Mouse (Mus musculus) thymus, postnatal 36 days (tissue): ENCODE results near the gene Rmnd5b.
"Not testable (repeated sequence)": the region's sequence is repeated elsewhere in the genome, so short reads cannot be mapped to it uniquely, and the experiment has no call there.

Source experiments
- DNase-seq, 2 experiments: peaks; one replicate each; pipeline ENCODE4 v3.0.0; 2022; ENCODE audit warnings: mixed read lengths in 2 of 2

Rmnd5b gene

GRCm38 (mm10) chr11:51649111-51649888 lies 13.6 kb upstream of the Rmnd5b start:
- DNase-seq, result no peak

- no peak for DNase-seq
These were observed 12.9 kb upstream of the Rmnd5b start for GRCm38 (mm10) chr11:51648566-51648965.

GRCm38 (mm10) chr11:51646751-51647667 lies 11.3 kb upstream of the Rmnd5b start:
- DNase-seq, result peak; percentile 24 to 59

- DNase-seq, result no peak
These were observed 10.5 kb upstream of the Rmnd5b start for GRCm38 (mm10) chr11:51646245-51646644.

- no peak for DNase-seq
These were observed 9.6 kb upstream of the Rmnd5b start for GRCm38 (mm10) chr11:51645293-51645692.

GRCm38 (mm10) chr11:51644217-51644616 lies 8.5 kb upstream of the Rmnd5b start:
- DNase-seq, result peak; percentile 78 to 90

GRCm38 (mm10) chr11:51643761-51644160 lies 8.1 kb upstream of the Rmnd5b start:
- peak; percentile 77 to 82 for DNase-seq

GRCm38 (mm10) chr11:51643202-51643601 lies 7.5 kb upstream of the Rmnd5b start:
- no peak for DNase-seq

- no peak for DNase-seq
These were observed 5.1 kb upstream of the Rmnd5b start for GRCm38 (mm10) chr11:51640748-51641147.

- DNase-seq, result no peak
These were observed 2.8 kb upstream of the Rmnd5b start for GRCm38 (mm10) chr11:51638497-51638896.

GRCm38 (mm10) chr11:51637971-51638414 lies 2.3 kb upstream of the Rmnd5b start:
- DNase-seq, result peak; percentile 75 to 85

- DNase-seq, result peak; percentile 78 to 84
These were observed 608 bp upstream of the Rmnd5b start for GRCm38 (mm10) chr11:51636323-51636684.

- no peak for DNase-seq
These were observed 570 bp downstream of the Rmnd5b start for GRCm38 (mm10) chr11:51635127-51635524.

GRCm38 (mm10) chr11:51633721-51634120 lies 2.0 kb downstream of the Rmnd5b start:
- DNase-seq, result no peak

GRCm38 (mm10) chr11:51633200-51633599 lies 2.5 kb downstream of the Rmnd5b start:
- DNase-seq, result not testable (repeated sequence)

GRCm38 (mm10) chr11:51632130-51632753 lies 3.5 kb downstream of the Rmnd5b start:
- no peak for DNase-seq

GRCm38 (mm10) chr11:51629651-51630314 lies 5.9 kb downstream of the Rmnd5b start:
- DNase-seq, result no peak

- DNase-seq, result no peak
These were observed 7.8 kb downstream of the Rmnd5b start for GRCm38 (mm10) chr11:51627907-51628306.

- DNase-seq, result no peak
These were observed 8.3 kb downstream of the Rmnd5b start for GRCm38 (mm10) chr11:51627425-51627824.

- DNase-seq, result no peak
These were observed 10.4 kb downstream of the Rmnd5b start for GRCm38 (mm10) chr11:51625187-51625820.

- no peak for DNase-seq
These were observed 12.7 kb downstream of the Rmnd5b start for GRCm38 (mm10) chr11:51622971-51623491.

- DNase-seq, result no peak
These were observed 13.9 kb downstream of the Rmnd5b start for GRCm38 (mm10) chr11:51621776-51622175.
